Mouse (Mus musculus): Measurements from ENCODE around the gene Pcyt1a.

- TF ChIP-seq CTCF (IDR thresholded peaks at IDR 0.05 in 2 of 3, conservative IDR thresholded peaks at IDR 0.05 in 1 of 3; ENCODE audit: control insufficient read depth in 1 of 3, insufficient read depth in 1 of 3, low read depth in 2 of 3, low read length in 3 of 3, poor library complexity in 1 of 3, severe bottlenecking in 1 of 3) (no peak), ZMIZ1 (IDR thresholded peaks at IDR 0.05; ENCODE audit: low read depth, low read length) (no peak), BHLHE40 (IDR thresholded peaks at IDR 0.05; ENCODE audit: borderline replicate concordance, low read depth, low read length) (no peak), TBP (IDR thresholded peaks at IDR 0.05; ENCODE audit: low read depth, low read length) (no peak), POLR2A (IDR thresholded peaks at IDR 0.05; ENCODE audit: control insufficient read depth in 1 of 2, insufficient read depth in 1 of 2, low read depth in 1 of 2, low read length in 2 of 2, poor library complexity in 1 of 2) (no peak), ZC3H11A (IDR thresholded peaks at IDR 0.05; ENCODE audit: low read depth, low read length) (no peak)
These were observed 47.8 kb upstream of the Pcyt1a start for GRCm38 (mm10) chr16:32382901-32383300.

All from MEL (cell line).